Mouse (Mus musculus): ENCODE measurements at regions not wholly inside any gene's neighbourhood (a gene's known extent, or its start where the extent isn't known, plus 50 kb on each side); places are given as distances from the start of the nearest gene placed in this dataset.

DNA sequence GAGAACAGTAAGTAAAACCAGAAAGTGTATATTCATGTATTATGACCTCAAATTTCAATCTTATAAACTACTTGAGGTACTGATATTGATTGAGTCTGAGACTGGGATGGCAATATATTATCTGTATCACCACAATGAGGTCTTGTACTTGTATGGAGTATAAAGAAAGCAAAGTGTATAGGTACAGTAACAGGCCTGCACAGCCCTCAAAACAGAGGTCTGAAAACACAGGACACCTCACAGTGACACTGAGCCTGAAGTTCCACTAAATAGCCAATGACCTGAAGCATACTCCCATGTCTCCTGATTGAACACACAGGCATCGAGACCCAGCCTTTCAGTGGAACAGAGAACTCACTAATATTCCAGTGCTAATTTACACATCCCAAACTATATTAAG lies 144.8 kb downstream of the Dad1 start:
- WGBS, result 76% methylated on average over 1 of the region's 1 CpGs
- ATAC-seq (no peak), DNase-seq (ENCODE audit: low spot score) (no peak)
- no peaks in the 10 kb centered on the region for H3K9me3 ChIP-seq (ENCODE audit: low read length)
- no peaks in the 10 kb centered on the region for H3K36me3 ChIP-seq (ENCODE audit: insufficient read depth, low read length)
- peaks cover 6% of the 10 kb centered on the region; the same call in 1 of the 2 replicates for H3K4me1 ChIP-seq (ENCODE audit: insufficient read depth, low read depth, low read length)
- H3K4me3 ChIP-seq (ENCODE audit: low read depth, low read length), result no peak overlapping the region
- no peak overlapping the region for H3K9ac ChIP-seq (replicated peaks; ENCODE audit: low read depth)
- H3K4me2 ChIP-seq (replicated peaks; ENCODE audit: low read depth, low read length), result no peak overlapping the region
- TF ChIP-seq EP300 (IDR thresholded peaks at IDR 0.05), result no peak
- no peak for TF ChIP-seq CTCF (IDR thresholded peaks at IDR 0.05)
- H3K27me3 ChIP-seq (replicated peaks; ENCODE audit: insufficient read depth, low read length), result no peaks in the 10 kb centered on the region
- H3K27ac ChIP-seq (ENCODE audit: low read length), result 0 out of 2 replicates have a peak overlapping the region, but pooled peaks have one; percentile 2

DNA sequence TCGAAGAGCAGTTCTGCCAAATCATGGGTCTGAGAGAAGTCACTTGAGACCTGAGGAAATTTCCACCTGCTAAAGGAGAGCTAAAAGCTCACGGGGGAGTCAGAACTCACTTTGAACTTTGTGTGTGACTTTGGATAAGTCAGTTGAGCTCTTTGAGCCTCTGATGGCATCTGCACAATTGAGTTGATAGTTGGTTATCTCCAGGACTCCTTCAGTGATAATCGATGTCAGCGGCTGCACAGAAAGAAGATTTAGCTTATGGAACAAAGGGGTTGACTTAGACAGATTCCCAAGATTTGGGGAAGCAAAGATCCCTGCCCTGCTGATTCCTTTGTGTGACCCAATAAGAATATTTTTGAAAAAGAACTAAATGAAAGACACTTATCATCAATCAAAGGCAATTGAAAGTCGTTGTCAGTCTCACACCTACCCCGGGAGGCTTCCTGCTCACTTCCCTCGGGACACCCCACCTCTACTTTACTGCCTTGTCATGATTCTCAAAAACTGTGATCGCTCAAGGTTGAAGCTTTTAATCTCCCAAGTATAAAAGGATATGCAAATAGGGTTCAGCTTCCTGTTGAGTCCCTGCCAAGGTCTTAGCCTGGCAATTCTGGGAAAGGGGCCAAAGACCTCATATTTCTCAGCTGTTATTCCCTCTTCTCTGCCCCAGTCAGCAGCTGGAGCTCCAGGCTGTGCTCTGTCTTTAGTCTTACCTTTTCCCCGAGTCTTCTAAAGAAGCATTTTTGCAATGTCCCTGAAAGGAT lies 145.4 kb downstream of the Dad1 start:
- H3K9me3 ChIP-seq (ENCODE audit: low read length), result no peaks in the 10 kb centered on the region
- H3K27me3 ChIP-seq (replicated peaks; ENCODE audit: insufficient read depth, low read length), result no peaks in the 10 kb centered on the region
- no peak overlapping the region for H3K4me3 ChIP-seq (ENCODE audit: low read depth, low read length)
- H3K27ac ChIP-seq (ENCODE audit: low read length), result peak overlapping the region; percentile 57
- H3K36me3 ChIP-seq (ENCODE audit: insufficient read depth, low read length), result no peaks in the 10 kb centered on the region
- ATAC-seq (peak; percentile 86), DNase-seq (ENCODE audit: low spot score) (peak; percentile 92)
- H3K9ac ChIP-seq (replicated peaks; ENCODE audit: low read depth), result no peak overlapping the region
- TF ChIP-seq CTCF (IDR thresholded peaks at IDR 0.05), result no peak
- TF ChIP-seq EP300 (IDR thresholded peaks at IDR 0.05), result peak; percentile 75
- H3K4me1 ChIP-seq (ENCODE audit: insufficient read depth, low read depth, low read length), result peaks cover 6% of the 10 kb centered on the region; the same call in 1 of the 2 replicates
- 8% methylated on average over 9 of the region's 9 CpGs for WGBS
- H3K4me2 ChIP-seq (replicated peaks; ENCODE audit: low read depth, low read length), result no peak overlapping the region

DNA sequence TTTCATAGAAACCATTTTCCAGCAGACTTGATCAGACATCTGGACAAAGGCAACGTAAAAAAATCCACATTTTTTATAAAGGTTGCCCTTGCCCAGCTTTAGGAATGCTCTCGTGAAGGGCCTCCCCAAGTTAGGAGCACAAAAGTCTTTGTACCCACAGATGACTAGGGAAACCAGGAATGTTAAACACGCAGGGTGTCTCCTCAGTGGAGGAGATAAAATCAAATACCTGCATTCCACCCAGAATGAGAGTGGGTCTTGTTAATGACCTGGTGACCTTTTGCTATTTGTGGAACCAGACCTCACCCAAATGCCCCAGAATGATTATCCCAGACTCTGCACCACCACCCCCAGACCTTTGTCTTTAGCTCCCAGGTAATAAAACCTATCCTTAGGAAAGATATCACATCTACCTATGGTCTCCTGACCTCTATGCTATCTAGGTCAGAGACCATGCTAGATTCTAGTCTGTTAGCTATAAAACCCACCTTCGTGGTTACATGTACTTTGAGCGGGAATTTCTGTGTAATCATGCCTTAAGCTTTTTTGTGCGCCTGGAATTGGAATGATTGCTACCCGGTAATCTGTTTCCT lies 146.6 kb downstream of the Dad1 start:
- Histone ChIP-seq H3K27me3 (replicated peaks; ENCODE audit: insufficient read depth, low read length) (no peaks in the 10 kb centered on the region), H3K9ac (replicated peaks; ENCODE audit: low read depth) (no peak overlapping the region), H3K4me2 (replicated peaks; ENCODE audit: low read depth, low read length) (no peak overlapping the region), H3K36me3 (ENCODE audit: insufficient read depth, low read length) (no peaks in the 10 kb centered on the region), H3K27ac (ENCODE audit: low read length) (peak overlapping the region; percentile 57; the same call in 1 of the 2 replicates), H3K4me1 (ENCODE audit: insufficient read depth, low read depth, low read length) (peaks cover 8% of the 10 kb centered on the region; the same call in 1 of the 2 replicates), H3K9me3 (ENCODE audit: low read length) (no peaks in the 10 kb centered on the region), H3K4me3 (ENCODE audit: low read depth, low read length) (no peak overlapping the region)
- ATAC-seq (peak; percentile 73), DNase-seq (ENCODE audit: low spot score) (peak; percentile 49)
- peak; percentile 98 for TF ChIP-seq EP300 (IDR thresholded peaks at IDR 0.05)
- TF ChIP-seq CTCF (IDR thresholded peaks at IDR 0.05), result no peak
- 60% methylated on average over 7 of the region's 7 CpGs for WGBS

DNA sequence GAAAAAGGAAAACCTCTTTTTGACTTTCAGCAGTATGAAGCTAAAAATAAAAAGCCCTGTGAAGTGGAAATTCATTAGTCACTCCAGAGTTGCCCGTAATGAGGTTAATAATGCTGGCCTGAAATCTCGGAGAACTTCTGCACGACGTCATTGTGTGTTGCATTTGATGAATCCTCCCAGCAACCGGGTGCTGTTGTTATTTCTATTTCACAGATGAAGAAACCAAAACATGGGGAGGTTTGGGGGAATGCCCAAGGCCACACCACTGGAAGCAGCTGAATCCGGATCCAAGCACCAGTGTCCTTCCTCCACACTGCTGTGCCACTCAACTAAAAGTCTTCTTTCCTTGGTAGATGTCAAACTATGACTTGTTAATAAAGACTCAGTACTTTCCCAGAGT lies 149.7 kb downstream of the Dad1 start:
- 65% methylated on average over 6 of the region's 6 CpGs for WGBS
- Histone ChIP-seq H3K9ac (replicated peaks; ENCODE audit: low read depth) (no peak overlapping the region), H3K9me3 (ENCODE audit: low read length) (no peaks in the 10 kb centered on the region), H3K27ac (ENCODE audit: low read length) (no peak overlapping the region), H3K4me3 (ENCODE audit: low read depth, low read length) (no peak overlapping the region), H3K27me3 (replicated peaks; ENCODE audit: insufficient read depth, low read length) (no peaks in the 10 kb centered on the region), H3K4me1 (ENCODE audit: insufficient read depth, low read depth, low read length) (peaks cover 13% of the 10 kb centered on the region; the same call in 1 of the 2 replicates), H3K4me2 (replicated peaks; ENCODE audit: low read depth, low read length) (no peak overlapping the region), H3K36me3 (ENCODE audit: insufficient read depth, low read length) (no peaks in the 10 kb centered on the region)
- ATAC-seq (no peak), DNase-seq (ENCODE audit: low spot score) (no peak)
- TF ChIP-seq EP300 (IDR thresholded peaks at IDR 0.05) (no peak), CTCF (IDR thresholded peaks at IDR 0.05) (no peak)

DNA sequence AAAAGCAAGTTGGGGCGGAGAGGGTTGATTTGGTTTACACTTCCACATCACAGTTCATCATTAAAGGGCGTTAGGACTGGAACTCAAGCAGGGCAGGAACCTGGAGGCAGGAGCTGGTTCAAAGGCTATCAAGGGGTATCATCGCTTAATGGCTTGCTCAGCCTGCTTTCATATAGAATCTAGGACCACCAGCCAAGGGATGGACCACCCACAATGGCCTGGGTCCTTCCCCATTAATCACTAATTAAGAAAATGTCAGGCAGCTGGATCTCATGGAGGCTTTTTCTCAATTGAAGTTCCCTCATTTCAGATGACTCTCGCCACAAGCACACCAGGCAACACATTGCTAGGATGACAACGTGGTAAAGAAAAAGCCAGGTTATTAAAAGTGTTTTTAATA lies 150.4 kb downstream of the Dad1 start:
- peaks cover 11% of the 10 kb centered on the region; the same call in 1 of the 2 replicates for H3K4me1 ChIP-seq (ENCODE audit: insufficient read depth, low read depth, low read length)
- no peak overlapping the region for H3K27ac ChIP-seq (ENCODE audit: low read length)
- WGBS, result 75% methylated on average over 5 of the region's 5 CpGs
- TF ChIP-seq EP300 (IDR thresholded peaks at IDR 0.05), result no peak
- no peak for TF ChIP-seq CTCF (IDR thresholded peaks at IDR 0.05)
- ATAC-seq (no peak), DNase-seq (ENCODE audit: low spot score) (no peak)
- no peaks in the 10 kb centered on the region for H3K27me3 ChIP-seq (replicated peaks; ENCODE audit: insufficient read depth, low read length)
- H3K9me3 ChIP-seq (ENCODE audit: low read length), result no peaks in the 10 kb centered on the region
- H3K4me3 ChIP-seq (ENCODE audit: low read depth, low read length), result no peak overlapping the region
- H3K36me3 ChIP-seq (ENCODE audit: insufficient read depth, low read length), result no peaks in the 10 kb centered on the region
- no peak overlapping the region for H3K4me2 ChIP-seq (replicated peaks; ENCODE audit: low read depth, low read length)
- H3K9ac ChIP-seq (replicated peaks; ENCODE audit: low read depth), result no peak overlapping the region

DNA sequence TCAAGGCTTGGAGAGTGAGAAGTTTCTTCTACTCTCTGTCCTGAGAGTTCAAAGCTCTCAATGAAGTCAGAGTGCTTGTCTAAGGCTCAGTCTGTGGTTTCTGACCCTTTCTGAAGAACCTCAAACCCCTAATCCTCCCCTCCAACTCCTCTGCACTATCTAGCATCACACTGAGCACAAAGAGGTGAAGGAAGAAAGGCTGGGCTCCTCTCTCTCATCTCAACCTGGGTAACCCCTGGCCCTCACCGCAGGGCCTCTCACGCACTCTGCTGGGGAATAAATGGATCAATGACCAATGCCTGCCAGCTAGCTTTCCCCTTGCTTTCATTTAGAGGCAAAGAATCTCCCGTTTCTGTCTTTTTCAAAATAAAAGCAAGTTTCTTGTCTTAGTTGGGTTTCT lies 150.8 kb downstream of the Dad1 start:
- DNase-seq (ENCODE audit: low spot score) (no peak), ATAC-seq (no peak)
- H3K36me3 ChIP-seq (ENCODE audit: insufficient read depth, low read length), result no peaks in the 10 kb centered on the region
- peaks cover 14% of the 10 kb centered on the region; the same call in 1 of the 2 replicates for H3K4me1 ChIP-seq (ENCODE audit: insufficient read depth, low read depth, low read length)
- H3K4me2 ChIP-seq (replicated peaks; ENCODE audit: low read depth, low read length), result no peak overlapping the region
- 59% methylated on average over 3 of the region's 3 CpGs for WGBS
- no peaks in the 10 kb centered on the region for H3K9me3 ChIP-seq (ENCODE audit: low read length)
- TF ChIP-seq CTCF (IDR thresholded peaks at IDR 0.05), result no peak
- no peak overlapping the region for H3K4me3 ChIP-seq (ENCODE audit: low read depth, low read length)
- no peak overlapping the region for H3K27ac ChIP-seq (ENCODE audit: low read length)
- no peak overlapping the region for H3K9ac ChIP-seq (replicated peaks; ENCODE audit: low read depth)
- no peaks in the 10 kb centered on the region for H3K27me3 ChIP-seq (replicated peaks; ENCODE audit: insufficient read depth, low read length)

All from lung, postnatal 0 days (tissue).